Comparison of ENCODE assay signal across 14 mouse cellular contexts in the genomic region with DNA sequence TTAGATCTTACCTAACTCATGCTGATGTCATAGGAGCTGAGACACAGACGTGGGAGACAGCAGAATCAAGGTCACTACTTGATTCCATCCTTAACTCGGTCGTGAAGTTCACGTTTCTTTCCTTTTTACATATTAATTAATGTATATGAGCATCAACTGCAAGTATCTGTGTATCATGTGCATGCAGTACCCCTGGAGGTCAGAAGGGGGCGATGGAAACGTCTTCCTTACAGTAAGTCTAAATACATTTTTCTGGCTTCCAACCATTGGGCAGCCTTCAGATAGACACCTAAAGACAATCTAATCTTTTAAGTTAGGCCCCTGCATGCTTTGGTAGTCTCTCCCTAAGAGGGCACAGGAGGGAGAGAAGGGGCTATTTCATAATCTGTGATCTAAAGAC. TPM values are rescaled to one million over a fixed set of nuclear protein-coding genes. Genes with fewer than 3 reads are reported as not detected.
A peak's percentile ranks its signal among the peaks of the same experiment; 100 is the strongest.
DNase-seq lines count a peak whose midpoint lies in the region; ATAC-seq and TF ChIP-seq lines count a peak whose summit lies in the region.
"Had no signal": no experiment of that assay in that cellular context is flagged by ENCODE, and none has a peak within 500 bp of the region (broad histone marks: within the 10 kb centered on the region; RNA-seq: fewer than 3 reads in every experiment).

No protein-coding gene starts in this region.

- H3K27ac ChIP-seq in kidney, postnatal 0 days, result no peak overlapping the region
- H3K27ac ChIP-seq: hindbrain, embryonic 15.5 days; midbrain, embryonic 12.5 days; neural tube, embryonic 13.5 days had no signal

- no peak for ATAC-seq in CD4-positive, CD25-positive, alpha-beta regulatory T cell, adult 4 months
- no peak for ATAC-seq in kidney, postnatal 0 days (replicated peaks; ENCODE audit: low FRiP score, low read depth)

- WGBS in kidney, postnatal 0 days, result 92% methylated on average over 6 of the region's 6 CpGs

- H3K36me3 ChIP-seq in kidney, postnatal 0 days (ENCODE audit: insufficient read depth, low read length), result no peaks in the 10 kb centered on the region
- H3K36me3 ChIP-seq in splenic B cell, adult 2 months (ENCODE audit: control insufficient read depth, insufficient read depth, low read length, poor library complexity, severe bottlenecking), result no peaks in the 10 kb centered on the region
- H3K36me3 ChIP-seq: hindbrain, embryonic 15.5 days; midbrain, embryonic 12.5 days; neural tube, embryonic 13.5 days had no signal

- H3K27me3 ChIP-seq in kidney, postnatal 0 days (ENCODE audit: insufficient read depth, low read length), result no peaks in the 10 kb centered on the region
- H3K27me3 ChIP-seq in splenic B cell, adult 2 months (ENCODE audit: control insufficient read depth, insufficient read depth, low read length, poor library complexity, severe bottlenecking), result no peaks in the 10 kb centered on the region
- H3K27me3 ChIP-seq: hindbrain, embryonic 15.5 days; midbrain, embryonic 12.5 days; neural tube, embryonic 13.5 days had no signal

- H3K9ac ChIP-seq in kidney, postnatal 0 days (ENCODE audit: low read depth, low read length), result no peak overlapping the region
- H3K9ac ChIP-seq: hindbrain, embryonic 15.5 days; midbrain, embryonic 12.5 days; neural tube, embryonic 13.5 days had no signal

- H3K4me2 ChIP-seq in kidney, postnatal 0 days (ENCODE audit: low read length), result no peak overlapping the region
- H3K4me2 ChIP-seq: heart, embryonic 11.5 days; hindbrain, embryonic 15.5 days; midbrain, embryonic 12.5 days; neural tube, embryonic 13.5 days had no signal

- TF ChIP-seq CTCF in kidney, postnatal 0 days (IDR thresholded peaks at IDR 0.05; ENCODE audit: low read depth), result peak; percentile 53

- peak; percentile 10 for DNase-seq in CD4-positive, CD25-positive, alpha-beta regulatory T cell, adult 2 months (ENCODE audit: low read depth, low spot score)
- DNase-seq in kidney, postnatal 0 days (ENCODE audit: low spot score), result no peak
- DNase-seq in kidney, adult 8-10 months, result no peak
- peak; percentile 34 for DNase-seq in right cerebral cortex, postnatal 14 days
- DNase-seq in right cerebral cortex, postnatal 36 days (ENCODE audit: low spot score in 2 of 2), result no peak
- peak; percentile 2 for DNase-seq in splenic B cell, adult 2 months (ENCODE audit: low read depth, low spot score)
- no peak for DNase-seq in neural tube, embryonic 10.5 days (ENCODE audit: extremely low spot score, low spot score)
- DNase-seq: cerebellum, adult 18-20 months; embryo, embryonic 11 days had no signal

- H3K4me3 ChIP-seq in kidney, postnatal 0 days (replicated peaks; ENCODE audit: low read depth, low read length), result no peak overlapping the region
- H3K4me3 ChIP-seq: hindbrain, embryonic 15.5 days; midbrain, embryonic 12.5 days; neural tube, embryonic 13.5 days had no signal

- H3K9me3 ChIP-seq in kidney, postnatal 0 days (replicated peaks; ENCODE audit: low read length), result no peaks in the 10 kb centered on the region
- H3K9me3 ChIP-seq: hindbrain, embryonic 15.5 days; midbrain, embryonic 12.5 days; neural tube, embryonic 13.5 days had no signal

- H3K4me1 ChIP-seq in kidney, postnatal 0 days (replicated peaks; ENCODE audit: insufficient read depth, low read length), result no peaks in the 10 kb centered on the region
- H3K4me1 ChIP-seq: hindbrain, embryonic 15.5 days; midbrain, embryonic 12.5 days; neural tube, embryonic 13.5 days had no signal

RNA-seq across cellular contexts. Expression of a gene that starts 58.3 kb away (rescaled TPM):
- polyA plus RNA-seq in CD4-positive, CD25-positive, alpha-beta regulatory T cell, adult 4 months (2017; shearing (Covaris generic)), result not detected
- 6.7 and 7.5 TPM in 2 replicates for polyA plus RNA-seq in kidney, postnatal 0 days (2015; fragmentation: Nextera tagmentation; extraction: Ambion mirVana)

Comparison
In these comparisons a context has a peak if more than half of its experiments do, and no peak if none do; other contexts are left out.
1. DNase-seq: peak in CD4-positive, CD25-positive, alpha-beta regulatory T cell, adult 2 months (single experiment), right cerebral cortex, postnatal 14 days (single experiment) and splenic B cell, adult 2 months (single experiment); none in kidney, postnatal 0 days (single experiment), kidney, adult 8-10 months (0 of 2), right cerebral cortex, postnatal 36 days (0 of 2) and neural tube, embryonic 10.5 days (single experiment).